Mouse (Mus musculus) liver, embryonic 14.5 days (tissue): ENCODE measurements around the gene Eef1g. TPM values are rescaled to one million over a fixed set of nuclear protein-coding genes. Genes with fewer than 3 reads are reported as not detected.
A peak's percentile ranks its signal among the peaks of the same experiment; 100 is the strongest.
"Not testable (repeated sequence)": the region's sequence is repeated elsewhere in the genome, so short reads cannot be mapped to it uniquely, and the experiment has no call there.

Experiments
- ATAC-seq: fragments of 200-750 bp; cut with Nextera tagmentation; 2 replicates; pipeline ENCODE4 v1.8.0; 2017; ENCODE audit warnings: moderate number of reproducible peaks, mild to moderate bottlenecking, moderate library complexity; ENCODE audit not compliant: insufficient read depth
- DNase-seq, 3 experiments: peaks; one replicate each; pipeline ENCODE4 v3.0.0-alpha.2; 2012 to 2013; ENCODE audit warnings: low read depth in 3 of 3, low spot score in 3 of 3
- H3K27ac ChIP-seq: fragments of 300-500 bp; sonication (generic); 2 replicates; pipeline ENCODE4 v1.5.1; 2014; ENCODE audit warnings: moderate library complexity, mild to moderate bottlenecking, control low read depth, inconsistent platforms
- H3K27me3 ChIP-seq: fragments of 300-500 bp; sonication (generic); 2 replicates; pipeline ENCODE4 v1.6.1; 2014; ENCODE audit warnings: mild to moderate bottlenecking, low read length, moderate library complexity; ENCODE audit not compliant: control insufficient read depth, insufficient read depth
- H3K36me3 ChIP-seq: fragments of 300-500 bp; sonication (generic); replicated peaks from 2 replicates; pipeline ENCODE4 v1.6.1; 2014; ENCODE audit warnings: low read depth; ENCODE audit not compliant: control insufficient read depth, insufficient read depth
- H3K4me1 ChIP-seq, 2 experiments: fragments of 200-500 bp in 1 of 2; fragments of 300-500 bp in 1 of 2; sonication (generic) in 1 of 2; replicated peaks; 2 replicates each; pipeline ENCODE4 v1.6.1; 2012 to 2014; ENCODE audit warnings: antibody characterized with exemption in 1 of 2, inconsistent platforms in 1 of 2, low read length in 1 of 2; ENCODE audit not compliant: control insufficient read depth in 2 of 2, insufficient read depth in 2 of 2
- H3K4me2 ChIP-seq: fragments of 300-500 bp; sonication (generic); 2 replicates; pipeline ENCODE4 v1.6.1; 2014; ENCODE audit warnings: low read depth, mild to moderate bottlenecking, control low read depth, moderate library complexity
- H3K4me3 ChIP-seq, 2 experiments: fragments of 200-500 bp in 1 of 2; fragments of 300-500 bp in 1 of 2; sonication (generic) in 1 of 2; 2 replicates each; pipeline ENCODE4 v1.5.1; 2012 to 2014; ENCODE audit warnings: low read depth in 2 of 2, low read length in 2 of 2, mild to moderate bottlenecking in 2 of 2, control low read depth in 1 of 2, inconsistent platforms in 1 of 2, moderate library complexity in 1 of 2; ENCODE audit not compliant: insufficient read depth in 1 of 2
- H3K9ac ChIP-seq: fragments of 300-500 bp; sonication (generic); replicated peaks from 2 replicates; pipeline ENCODE4 v1.6.1; 2014; ENCODE audit warnings: mild to moderate bottlenecking, control low read depth, moderate library complexity
- H3K9me3 ChIP-seq: fragments of 300-500 bp; sonication (generic); 2 replicates; pipeline ENCODE4 v1.6.1; 2016; ENCODE audit warnings: low read length, mixed read lengths; ENCODE audit not compliant: control insufficient read depth
- CTCF ChIP-seq: IDR thresholded peaks from 2 replicates; pipeline ENCODE4 v1.5.1; 2016; ENCODE audit warnings: antibody characterized with exemption, low read depth, control low read depth
- EP300 ChIP-seq: IDR thresholded peaks from 2 replicates; pipeline ENCODE4 v1.6.1; 2016; ENCODE audit warnings: antibody characterized with exemption, low read depth
- WGBS: fragments of 180-500 bp; shearing (Covaris S2); extraction: QIAGEN DNeasy Blood & Tissue Kit; methylation state at CpG from one replicate; pipeline ENCODE4 v1.1.7; 2014; ENCODE audit not compliant: insufficient replicate concordance; 5-methylcytosine and 5-hydroxymethylcytosine counted together
- polyA plus RNA-seq, 2 experiments: library from polyadenylated mRNA; depleted of rRNA in 1 of 2; stranded (reverse) in 1 of 2; unstranded in 1 of 2; fragments of >200 nt; fragmentation: Nextera tagmentation in 1 of 2; extraction: Ambion mirVana in 1 of 2; gene quantifications; 2 replicates each; pipeline versions ENCODE4 v1.2.1 to v1.2.3; 2012 to 2014

Gene Eef1g
- polyA plus RNA-seq, 2 experiments, result 178 to 183 TPM

DNA sequence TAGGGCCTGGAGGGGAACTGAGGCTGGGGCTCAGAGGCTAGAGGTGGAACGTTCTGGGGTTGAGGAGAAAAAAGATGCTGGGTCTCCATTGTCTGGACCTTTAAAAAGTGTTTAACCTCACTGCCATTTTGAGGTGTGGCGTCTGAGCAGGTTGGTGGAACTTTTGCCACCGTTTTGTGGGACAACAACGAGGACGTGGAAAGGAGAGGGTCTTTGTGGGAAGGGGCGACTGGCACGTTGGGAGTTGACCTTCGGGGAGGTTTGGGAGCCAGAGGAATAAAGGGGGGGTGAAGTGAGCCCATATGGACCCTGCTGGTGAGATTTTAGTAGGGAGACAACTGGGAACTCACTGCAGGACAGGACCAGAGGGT, 517 bp downstream of the Eef1g start:
- peak overlapping the region; percentile 66 to 91 for H3K4me3 ChIP-seq
- no peak for ATAC-seq
- H3K27me3 ChIP-seq, result no peaks in the 10 kb centered on the region
- no peak for DNase-seq
- peaks cover 63% of the 10 kb centered on the region for H3K36me3 ChIP-seq
- H3K27ac ChIP-seq, result peak overlapping the region; percentile 69
- H3K4me1 ChIP-seq, result peaks cover 8% of the 10 kb centered on the region in 2 experiments
- peak overlapping the region; percentile 73 for H3K9ac ChIP-seq
- 0% methylated on average over 8 of the region's 8 CpGs for WGBS
- H3K4me2 ChIP-seq, result peak overlapping the region; percentile 73
- TF ChIP-seq CTCF (no peak), EP300 (no peak)
- H3K9me3 ChIP-seq, result no peaks in the 10 kb centered on the region

DNA sequence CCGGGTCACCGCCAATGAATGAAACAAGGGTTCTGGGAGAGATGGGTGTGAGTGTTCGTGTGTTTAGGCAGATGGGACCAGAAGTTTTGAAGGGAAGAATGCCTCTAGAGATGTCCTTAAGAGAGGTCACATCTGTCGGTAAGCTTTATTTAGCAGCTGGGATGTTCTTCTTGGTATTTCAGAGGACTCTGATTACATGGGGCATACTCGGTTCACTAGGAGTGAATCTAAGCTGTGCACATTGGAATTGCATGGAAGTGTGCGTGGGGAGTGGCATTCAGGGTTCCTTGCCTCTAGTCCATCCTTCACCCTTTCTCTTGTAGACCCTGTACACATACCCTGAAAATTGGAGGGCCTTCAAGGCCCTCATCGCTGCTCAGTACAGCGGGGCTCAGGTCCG, 1.1 kb downstream of the Eef1g start:
- Histone ChIP-seq H3K4me1 (peaks cover 8% of the 10 kb centered on the region in 2 experiments), H3K9ac (peak overlapping the region; percentile 73), H3K27ac (peak overlapping the region; percentile 69), H3K9me3 (no peaks in the 10 kb centered on the region), H3K36me3 (peaks cover 63% of the 10 kb centered on the region), H3K27me3 (no peaks in the 10 kb centered on the region), H3K4me2 (peak overlapping the region; percentile 73), H3K4me3 (peak overlapping the region; percentile 66 to 91)
- DNase-seq (no peak), ATAC-seq (no peak)
- TF ChIP-seq CTCF (no peak), EP300 (no peak)
- 4% methylated on average over 9 of the region's 9 CpGs for WGBS

DNA sequence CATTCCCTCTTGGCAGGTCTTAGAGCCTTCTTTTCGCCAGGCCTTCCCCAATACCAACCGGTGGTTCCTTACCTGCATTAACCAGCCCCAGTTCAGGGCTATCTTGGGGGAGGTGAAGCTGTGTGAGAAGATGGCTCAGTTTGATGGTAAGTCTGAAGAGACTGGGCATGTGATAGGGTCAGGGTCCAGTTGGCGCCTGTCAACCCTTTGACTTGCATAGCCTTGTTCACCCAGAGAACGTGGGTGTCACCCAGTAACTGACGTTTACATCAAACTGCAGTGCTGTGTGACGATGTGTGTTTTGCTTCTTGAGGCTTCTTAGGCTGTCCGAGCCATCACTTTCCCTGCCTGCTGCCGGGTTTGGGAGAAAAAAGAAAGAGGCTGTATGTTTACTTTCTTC, 5.7 kb downstream of the Eef1g start:
- ATAC-seq, H3K27ac ChIP-seq, H3K4me1 ChIP-seq, H3K9me3 ChIP-seq, H3K27me3 ChIP-seq, H3K9ac ChIP-seq, H3K4me2 ChIP-seq, DNase-seq, H3K4me3 ChIP-seq: not testable (repeated sequence)
- peaks cover 80% of the 10 kb centered on the region for H3K36me3 ChIP-seq
- WGBS, result 76% methylated on average over 8 of the region's 8 CpGs

DNA sequence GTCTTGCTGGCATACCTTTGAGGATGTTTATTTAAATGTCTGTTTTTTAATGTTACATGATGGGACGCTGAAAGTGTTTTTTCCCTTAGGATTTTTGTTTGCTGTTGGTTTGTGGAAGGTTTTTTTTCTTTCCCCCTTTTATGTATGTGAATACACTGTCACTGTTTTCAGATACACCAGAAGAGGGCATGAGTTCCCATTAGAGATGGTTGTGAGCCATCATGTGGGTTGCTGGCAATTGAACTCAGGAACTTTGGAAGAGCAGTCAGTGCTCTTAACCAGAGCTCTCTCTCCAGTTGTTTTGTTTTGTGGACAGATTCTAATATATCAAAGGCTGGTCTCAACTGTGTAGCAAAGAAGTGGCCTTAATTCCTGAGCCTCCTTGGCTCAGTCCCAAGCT, 7.8 kb downstream of the Eef1g start:
- no peak overlapping the region for H3K4me2 ChIP-seq
- no peak overlapping the region for H3K9ac ChIP-seq
- no peaks in the 10 kb centered on the region for H3K4me1 ChIP-seq
- H3K27ac ChIP-seq, result no peak overlapping the region
- no peak overlapping the region for H3K4me3 ChIP-seq
- ATAC-seq (no peak), DNase-seq (no peak)
- H3K36me3 ChIP-seq, result peaks cover 94% of the 10 kb centered on the region
- WGBS, result 85% methylated on average over 1 of the region's 1 CpGs
- no peaks in the 10 kb centered on the region for H3K27me3 ChIP-seq
- H3K9me3 ChIP-seq, result no peaks in the 10 kb centered on the region
- TF ChIP-seq EP300 (no peak), CTCF (no peak)

DNA sequence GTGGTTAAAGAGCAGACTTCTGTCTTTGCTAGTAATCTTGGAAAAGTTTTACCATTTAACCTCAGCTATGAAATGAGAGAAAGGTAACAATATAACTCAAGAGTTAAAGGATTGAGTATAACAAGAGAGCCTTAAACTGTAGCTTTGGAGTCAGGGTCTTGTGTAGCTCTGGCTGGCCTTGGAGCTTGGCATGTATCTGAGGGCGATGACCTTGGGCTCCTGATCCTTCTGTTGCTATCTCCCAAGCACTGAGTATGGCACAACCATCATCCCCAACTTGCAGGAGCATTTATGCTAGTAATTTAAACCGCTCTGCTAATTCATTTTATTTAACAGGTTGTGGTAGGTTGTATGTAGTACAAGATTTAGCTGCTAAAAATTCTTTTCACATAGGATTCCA, 8.7 kb downstream of the Eef1g start:
- peaks cover 89% of the 10 kb centered on the region for H3K36me3 ChIP-seq
- H3K4me3 ChIP-seq, result no peak overlapping the region
- ATAC-seq, result no peak
- H3K9ac ChIP-seq, result no peak overlapping the region; the same call in 1 of the 2 replicates
- no peaks in the 10 kb centered on the region for H3K4me1 ChIP-seq
- H3K27me3 ChIP-seq, result no peaks in the 10 kb centered on the region
- H3K9me3 ChIP-seq, result no peaks in the 10 kb centered on the region
- 74% methylated on average over 2 of the region's 2 CpGs for WGBS
- H3K27ac ChIP-seq, result no peak overlapping the region
- DNase-seq, result no peak
- H3K4me2 ChIP-seq, result no peak overlapping the region
- TF ChIP-seq EP300 (no peak), CTCF (no peak)
